Mouse (Mus musculus) embryo, embryonic 10 days (tissue): ENCODE data around the gene Fhl3.

Experiments
- DNase-seq: peaks from one replicate; pipeline ENCODE4 v3.0.0-alpha.2; 2015; ENCODE audit warnings: low spot score

The Fhl3 gene

DNA sequence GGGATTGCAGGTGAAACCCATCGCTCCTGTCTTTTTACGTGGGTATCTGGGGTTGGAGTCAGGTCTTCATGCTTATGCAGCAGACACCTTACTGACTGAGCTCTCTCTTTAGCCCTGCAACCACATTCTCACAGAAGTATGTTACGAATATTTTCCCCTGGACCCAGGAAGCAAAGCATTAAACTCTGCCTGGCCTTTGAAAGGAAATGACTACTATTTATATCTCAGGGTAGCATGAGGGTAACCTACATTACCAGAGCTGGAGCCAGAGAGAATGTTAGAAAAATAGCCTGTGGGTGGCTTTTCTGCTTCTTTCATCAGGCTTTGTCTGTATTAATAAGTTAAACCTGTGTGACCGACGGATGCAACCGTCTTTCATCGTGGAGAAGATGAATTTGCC, 55.0 kb downstream of the Fhl3 start:
- DNase-seq = no peak
